In genomic region chr12:78890062-78890461, GRCm38 (mm10) we compare ENCODE assay signal across 17 mouse cellular contexts. TPM values are rescaled to one million over a fixed set of nuclear protein-coding genes. Genes with fewer than 3 reads are reported as not detected.
"Had no signal": no experiment of that assay in that cellular context is flagged by ENCODE, and none has a peak within 500 bp of the region (broad histone marks: within the 10 kb centered on the region; RNA-seq: fewer than 3 reads in every experiment).

No protein-coding gene starts in this region.

- H3K4me2 ChIP-seq: limb, embryonic 13.5 days; liver, embryonic 11.5 days; lung, embryonic 14.5 days; neural tube, embryonic 12.5 days; stomach, embryonic 15.5 days had no signal

- H3K9ac ChIP-seq: limb, embryonic 13.5 days; lung, embryonic 14.5 days; neural tube, embryonic 12.5 days; stomach, embryonic 15.5 days had no signal

- H3K27ac ChIP-seq: limb, embryonic 13.5 days; midbrain, embryonic 10.5 days; neural tube, embryonic 12.5 days; stomach, embryonic 15.5 days had no signal

- H3K27me3 ChIP-seq: limb, embryonic 13.5 days; neural tube, embryonic 12.5 days; stomach, embryonic 15.5 days had no signal

- H3K4me1 ChIP-seq: limb, embryonic 13.5 days; midbrain, embryonic 10.5 days; neural tube, embryonic 12.5 days; stomach, embryonic 15.5 days had no signal

- H3K4me3 ChIP-seq: limb, embryonic 13.5 days; midbrain, embryonic 10.5 days; neural tube, embryonic 12.5 days; stomach, embryonic 15.5 days had no signal

- H3K9me3 ChIP-seq: limb, embryonic 13.5 days; neural tube, embryonic 12.5 days; stomach, embryonic 15.5 days had no signal

- DNase-seq: kidney, postnatal 14 days; layer of hippocampus, adult 9-11 months; layer of hippocampus, postnatal 36 days; left cerebral cortex, postnatal 4 days; lung, embryonic 14.5 days; lung, postnatal 10 days; lung, postnatal 4 days; midbrain, embryonic 14.5 days; thymus, adult 2 months; thymus, postnatal 25 days had no signal

RNA-seq across cellular contexts. Expression of gene Plek2, which starts 16.7 kb away (rescaled TPM):
- total RNA-seq: megakaryocyte, adult 5-6 weeks; neutrophil, adult 5-6 weeks had no signal
